In genomic region chr11:113174011-113174507, GRCm38 (mm10) we compare ENCODE assay signal across 8 mouse cellular contexts.
DNase-seq lines count a peak whose midpoint lies in the region; ATAC-seq lines count a peak whose summit lies in the region.

No protein-coding gene starts in this region.

- no peaks in the 10 kb centered on the region for H3K27me3 ChIP-seq in hindbrain, embryonic 10.5 days (ENCODE audit: insufficient read depth, poor library complexity, severe bottlenecking)

- H3K4me3 ChIP-seq in hindbrain, embryonic 10.5 days = no peak overlapping the region

- H3K27ac ChIP-seq in hindbrain, embryonic 10.5 days = peak overlapping the region; percentile 47

- no peaks in the 10 kb centered on the region for H3K9me3 ChIP-seq in hindbrain, embryonic 10.5 days

- peak; percentile 8 for DNase-seq in 3T3-L1 (ENCODE audit: low read depth, low spot score)
- peak; percentile 69 for DNase-seq in MEL-GATA-1-ER (ENCODE audit: extremely low read depth, low read depth)
- DNase-seq in hindbrain, embryonic 10.5 days (ENCODE audit: low spot score) = peak; percentile 44
- DNase-seq in cerebellum, postnatal 25 days = no peak
- DNase-seq in frontal cortex, adult 2 months (ENCODE audit: extremely low spot score in 1 of 2, low spot score in 1 of 2) = no peak
- DNase-seq in gastrocnemius, postnatal 10 days = no peak
- DNase-seq in lung, postnatal 4 days = no peak

- H3K4me1 ChIP-seq in hindbrain, embryonic 10.5 days (replicated peaks) = peaks cover 71% of the 10 kb centered on the region

- peak; percentile 85 for ATAC-seq in megakaryocyte-erythroid progenitor cell, adult 5-6 weeks (replicated peaks; ENCODE audit: low FRiP score, low TSS enrichment, poor library complexity, severe bottlenecking)

- H3K36me3 ChIP-seq in hindbrain, embryonic 10.5 days = no peaks in the 10 kb centered on the region

- WGBS in hindbrain, embryonic 10.5 days = 56% methylated on average over 5 of the region's 5 CpGs

Comparison
In these comparisons a context has a peak if more than half of its experiments do, and no peak if none do; other contexts are left out.
1. DNase-seq: peak in 3T3-L1 (single experiment), MEL-GATA-1-ER (single experiment) and hindbrain, embryonic 10.5 days (single experiment); none in cerebellum, postnatal 25 days (0 of 2), frontal cortex, adult 2 months (0 of 2), gastrocnemius, postnatal 10 days (single experiment) and lung, postnatal 4 days (0 of 2).